Mouse (Mus musculus): Measurements from ENCODE around the gene Ascc3.

- TF ChIP-seq CTCF (IDR thresholded peaks at IDR 0.05) (no peak), EP300 (IDR thresholded peaks at IDR 0.05) (no peak)
Observed at GRCm38 (mm10) chr10:50639607-50640006, 47.1 kb downstream of the Ascc3 start.
